9 mouse cellular contexts compared by ENCODE assay signal in the genomic region with DNA sequence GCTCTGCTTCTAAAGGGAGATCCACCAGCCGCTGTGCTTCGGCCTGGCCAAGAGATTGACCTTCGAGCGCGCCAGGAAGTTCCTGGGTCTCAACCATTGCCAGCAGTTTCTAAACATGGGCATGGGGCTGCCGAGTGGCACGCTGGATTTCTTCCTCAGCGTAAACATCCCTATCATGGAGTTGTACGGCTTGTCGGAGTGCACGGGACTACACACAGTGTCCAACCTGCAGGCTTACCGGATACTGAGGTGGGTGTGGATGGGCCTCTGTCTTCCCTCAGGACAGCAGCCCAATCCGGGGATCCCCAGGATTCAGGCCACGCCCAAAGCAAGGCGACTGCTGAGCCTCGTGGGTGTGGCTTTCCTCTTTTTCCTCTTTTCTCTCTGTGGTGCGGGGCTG. TPM values are rescaled to one million over a fixed set of nuclear protein-coding genes. Genes with fewer than 3 reads are reported as not detected.
DNase-seq lines count a peak whose midpoint lies in the region; ATAC-seq and TF ChIP-seq lines count a peak whose summit lies in the region.
"Had no signal": no experiment of that assay in that cellular context is flagged by ENCODE, and none has a peak within 500 bp of the region (broad histone marks: within the 10 kb centered on the region; RNA-seq: fewer than 3 reads in every experiment).

No protein-coding gene starts in this region.

- no peak overlapping the region for H3K4me3 ChIP-seq in forebrain, postnatal 0 days (ENCODE audit: low read depth, low read length)
- H3K4me3 ChIP-seq in forebrain, embryonic 14.5 days (ENCODE audit: low read depth, low read length): no peak overlapping the region
- H3K4me3 ChIP-seq in ES-Bruce4 (ENCODE audit: low read depth, low read length): peak overlapping the region; percentile 31
- H3K4me3 ChIP-seq in heart, embryonic 13.5 days: peak overlapping the region; percentile 36
- H3K4me3 ChIP-seq in lung, postnatal 0 days (ENCODE audit: low read depth, low read length): 0 out of 2 replicates have a peak overlapping the region, but pooled peaks have one; percentile 5

- no peaks in the 10 kb centered on the region for H3K9me3 ChIP-seq in forebrain, postnatal 0 days (ENCODE audit: low read length)
- H3K9me3 ChIP-seq in forebrain, embryonic 14.5 days (replicated peaks; ENCODE audit: control insufficient read depth, low read length): no peaks in the 10 kb centered on the region
- peaks cover 12% of the 10 kb centered on the region for H3K9me3 ChIP-seq in ES-Bruce4 (replicated peaks; ENCODE audit: control insufficient read depth, insufficient read depth, low read length, poor library complexity, severe bottlenecking)
- H3K9me3 ChIP-seq in heart, embryonic 13.5 days: peaks cover 5% of the 10 kb centered on the region; the same call in 1 of the 2 replicates
- H3K9me3 ChIP-seq in lung, postnatal 0 days (ENCODE audit: low read length): no peaks in the 10 kb centered on the region

- no peak overlapping the region for H3K27ac ChIP-seq in forebrain, postnatal 0 days (ENCODE audit: low read depth, low read length)
- H3K27ac ChIP-seq in forebrain, embryonic 14.5 days (ENCODE audit: low read depth, low read length): no peak overlapping the region
- peak overlapping the region; percentile 91; the same call in 1 of the 2 replicates for H3K27ac ChIP-seq in ES-Bruce4 (ENCODE audit: insufficient read depth, low read length)
- no peak overlapping the region for H3K27ac ChIP-seq in heart, embryonic 13.5 days (replicated peaks)
- H3K27ac ChIP-seq in lung, postnatal 0 days (ENCODE audit: low read length): no peak overlapping the region

- peak; percentile 75 for TF ChIP-seq POLR2A in ES-Bruce4 (IDR thresholded peaks at IDR 0.05; ENCODE audit: insufficient read depth, low read length)

- ATAC-seq in forebrain, postnatal 0 days: no peak
- ATAC-seq in forebrain, embryonic 14.5 days: no peak
- ATAC-seq in heart, embryonic 13.5 days (ENCODE audit: extremely low read depth, insufficient number of reproducible peaks, low FRiP score, low TSS enrichment): no peak
- peak; percentile 29; the same call in 1 of the 2 replicates for ATAC-seq in lung, postnatal 0 days
- no peak for ATAC-seq in inflammation-experienced regulatory T-cells, adult 6 months

- no peaks in the 10 kb centered on the region for H3K36me3 ChIP-seq in forebrain, postnatal 0 days (ENCODE audit: insufficient read depth)
- no peaks in the 10 kb centered on the region for H3K36me3 ChIP-seq in forebrain, embryonic 14.5 days (ENCODE audit: control insufficient read depth, insufficient read depth, low read length)
- H3K36me3 ChIP-seq in ES-Bruce4 (ENCODE audit: control insufficient read depth, insufficient read depth, low read length, poor library complexity, severe bottlenecking): peaks cover 8% of the 10 kb centered on the region
- peaks cover 6% of the 10 kb centered on the region for H3K36me3 ChIP-seq in heart, embryonic 13.5 days
- H3K36me3 ChIP-seq in lung, postnatal 0 days (ENCODE audit: insufficient read depth, low read length): no peaks in the 10 kb centered on the region

- peak; percentile 76; the same call in 1 of the 2 replicates for TF ChIP-seq EP300 in ES-Bruce4 (IDR thresholded peaks at IDR 0.05; ENCODE audit: insufficient read depth, low read depth, low read length)
- TF ChIP-seq EP300 in lung, postnatal 0 days (IDR thresholded peaks at IDR 0.05): no peak

- no peak overlapping the region for H3K9ac ChIP-seq in forebrain, postnatal 0 days
- no peak overlapping the region for H3K9ac ChIP-seq in forebrain, embryonic 14.5 days (ENCODE audit: low read length)
- H3K9ac ChIP-seq in ES-Bruce4 (ENCODE audit: low read depth, poor library complexity, severe bottlenecking): peak overlapping the region; percentile 47
- peak overlapping the region; percentile 61 for H3K9ac ChIP-seq in heart, embryonic 13.5 days
- no peak overlapping the region for H3K9ac ChIP-seq in lung, postnatal 0 days (replicated peaks; ENCODE audit: low read depth)

- WGBS in forebrain, postnatal 0 days: 56% methylated on average over 17 of the region's 17 CpGs
- WGBS in forebrain, embryonic 14.5 days: 53% methylated on average over 17 of the region's 17 CpGs
- 29% methylated on average over 17 of the region's 17 CpGs for WGBS in heart, embryonic 13.5 days
- 23% methylated on average over 17 of the region's 17 CpGs for WGBS in lung, postnatal 0 days

- TF ChIP-seq CTCF in forebrain, postnatal 0 days (IDR thresholded peaks at IDR 0.05; ENCODE audit: low read depth): no peak
- TF ChIP-seq CTCF in ES-Bruce4 (IDR thresholded peaks at IDR 0.05; ENCODE audit: low read depth, low read length): no peak
- TF ChIP-seq CTCF in lung, postnatal 0 days (IDR thresholded peaks at IDR 0.05): no peak

- no peak for DNase-seq in forebrain, postnatal 0 days
- no peak for DNase-seq in forebrain, embryonic 14.5 days (ENCODE audit: low spot score)
- DNase-seq in lung, postnatal 0 days (ENCODE audit: low spot score): no peak
- no peak for DNase-seq in cerebellum, adult 11-12 months
- DNase-seq in B cell, adult 2 months: no peak
- DNase-seq: gastrocnemius, postnatal 36 days had no signal

- peak overlapping the region; percentile 15; the same call in 1 of the 2 replicates for H3K4me2 ChIP-seq in forebrain, postnatal 0 days (ENCODE audit: low read depth)
- no peak overlapping the region for H3K4me2 ChIP-seq in forebrain, embryonic 14.5 days (ENCODE audit: low read length)
- peak overlapping the region; percentile 63 for H3K4me2 ChIP-seq in heart, embryonic 13.5 days
- H3K4me2 ChIP-seq in lung, postnatal 0 days (replicated peaks; ENCODE audit: low read depth, low read length): peak overlapping the region; percentile 46

- H3K4me1 ChIP-seq in forebrain, postnatal 0 days (ENCODE audit: insufficient read depth): no peaks in the 10 kb centered on the region
- H3K4me1 ChIP-seq in forebrain, embryonic 14.5 days (ENCODE audit: control insufficient read depth, insufficient read depth, low read length): no peaks in the 10 kb centered on the region
- H3K4me1 ChIP-seq in ES-Bruce4 (ENCODE audit: control insufficient read depth, insufficient read depth, low read length): peaks cover 5% of the 10 kb centered on the region
- peaks cover 18% of the 10 kb centered on the region for H3K4me1 ChIP-seq in heart, embryonic 13.5 days
- H3K4me1 ChIP-seq in lung, postnatal 0 days (ENCODE audit: insufficient read depth, low read depth, low read length): no peaks in the 10 kb centered on the region

- no peaks in the 10 kb centered on the region for H3K27me3 ChIP-seq in forebrain, postnatal 0 days (ENCODE audit: insufficient read depth, low read length)
- no peaks in the 10 kb centered on the region for H3K27me3 ChIP-seq in forebrain, embryonic 14.5 days (replicated peaks; ENCODE audit: control insufficient read depth, insufficient read depth, low read length)
- no peaks in the 10 kb centered on the region for H3K27me3 ChIP-seq in ES-Bruce4 (ENCODE audit: control insufficient read depth, insufficient read depth, low read length, poor library complexity, severe bottlenecking)
- no peaks in the 10 kb centered on the region for H3K27me3 ChIP-seq in heart, embryonic 13.5 days (replicated peaks)
- no peaks in the 10 kb centered on the region for H3K27me3 ChIP-seq in lung, postnatal 0 days (replicated peaks; ENCODE audit: insufficient read depth, low read length)

RNA-seq across cellular contexts. Expression of gene 1700061G19Rik, which starts 8.3 kb away (rescaled TPM):
- total RNA-seq in forebrain, postnatal 0 days (2014; rRNA removed): 0.14 TPM in 1 of 2 replicates, not detected in the other
- polyA plus RNA-seq in forebrain, postnatal 0 days (2015; fragmentation: Nextera tagmentation; extraction: Ambion mirVana): 0.15 and 0.48 TPM in 2 replicates
- 0.08 and 0.19 TPM in 2 replicates for polyA plus RNA-seq in forebrain, embryonic 14.5 days (2014; fragmentation: Nextera tagmentation; extraction: Ambion mirVana)
- 8.0 and 8.4 TPM in 2 replicates for polyA plus RNA-seq in ES-Bruce4 (2011; ENCODE audit: insufficient read depth, insufficient read length, low read depth, missing spikeins)
- polyA plus RNA-seq in heart, embryonic 13.5 days (2015; fragmentation: Nextera tagmentation; extraction: Ambion mirVana): 0.24 and 0.37 TPM in 2 replicates
- 0.15 and 0.23 TPM in 2 replicates for polyA plus RNA-seq in lung, postnatal 0 days (2015; fragmentation: Nextera tagmentation; extraction: Ambion mirVana)
- under 1 TPM; 0.21 to 0.57 (median 0.28) TPM for polyA plus RNA-seq in inflammation-experienced regulatory T-cells, adult 6 months (2017; shearing (Covaris generic))
- total RNA-seq: gastrocnemius, postnatal 36 days had no signal

RNA-seq across cellular contexts. Expression of gene Acsbg2, which starts 9.4 kb away (rescaled TPM):
- total RNA-seq in forebrain, postnatal 0 days (2014; rRNA removed): not detected in 2 replicates
- not detected in 2 replicates for polyA plus RNA-seq in forebrain, postnatal 0 days (2015; fragmentation: Nextera tagmentation; extraction: Ambion mirVana)
- not detected in 2 replicates for polyA plus RNA-seq in forebrain, embryonic 14.5 days (2014; fragmentation: Nextera tagmentation; extraction: Ambion mirVana)
- 0.46 and 0.68 TPM in 2 replicates for polyA plus RNA-seq in ES-Bruce4 (2011; ENCODE audit: insufficient read depth, insufficient read length, low read depth, missing spikeins)
- polyA plus RNA-seq in heart, embryonic 13.5 days (2015; fragmentation: Nextera tagmentation; extraction: Ambion mirVana): not detected in 2 replicates
- not detected in 2 replicates for polyA plus RNA-seq in lung, postnatal 0 days (2015; fragmentation: Nextera tagmentation; extraction: Ambion mirVana)
- not detected for polyA plus RNA-seq in inflammation-experienced regulatory T-cells, adult 6 months (2017; shearing (Covaris generic))
- total RNA-seq: gastrocnemius, postnatal 36 days had no signal

RNA-seq across cellular contexts. Expression of gene Mllt1, which starts 51.6 kb away (rescaled TPM):
- total RNA-seq in forebrain, postnatal 0 days (2014; rRNA removed): 87.6 and 109 TPM in 2 replicates
- 58.5 and 65.8 TPM in 2 replicates for polyA plus RNA-seq in forebrain, postnatal 0 days (2015; fragmentation: Nextera tagmentation; extraction: Ambion mirVana)
- polyA plus RNA-seq in forebrain, embryonic 14.5 days (2014; fragmentation: Nextera tagmentation; extraction: Ambion mirVana): 45.6 and 52.3 TPM in 2 replicates
- 20.7 and 21.9 TPM in 2 replicates for polyA plus RNA-seq in ES-Bruce4 (2011; ENCODE audit: insufficient read depth, insufficient read length, low read depth, missing spikeins)
- 32.6 and 34.8 TPM in 2 replicates for polyA plus RNA-seq in heart, embryonic 13.5 days (2015; fragmentation: Nextera tagmentation; extraction: Ambion mirVana)
- polyA plus RNA-seq in lung, postnatal 0 days (2015; fragmentation: Nextera tagmentation; extraction: Ambion mirVana): 17.7 TPM in 2 replicates
- polyA plus RNA-seq in inflammation-experienced regulatory T-cells, adult 6 months (2017; shearing (Covaris generic)): 1 to 10 TPM; 5.4 to 6.2 (median 5.6) TPM

RNA-seq across cellular contexts. Expression of gene Rfx2, which starts 52.8 kb away (rescaled TPM):
- 2.4 and 3.6 TPM in 2 replicates for total RNA-seq in forebrain, postnatal 0 days (2014; rRNA removed)
- 2.2 and 3.4 TPM in 2 replicates for polyA plus RNA-seq in forebrain, postnatal 0 days (2015; fragmentation: Nextera tagmentation; extraction: Ambion mirVana)
- polyA plus RNA-seq in forebrain, embryonic 14.5 days (2014; fragmentation: Nextera tagmentation; extraction: Ambion mirVana): 2.2 and 3.2 TPM in 2 replicates
- polyA plus RNA-seq in ES-Bruce4 (2011; ENCODE audit: insufficient read depth, insufficient read length, low read depth, missing spikeins): 27.5 and 30.5 TPM in 2 replicates
- polyA plus RNA-seq in heart, embryonic 13.5 days (2015; fragmentation: Nextera tagmentation; extraction: Ambion mirVana): 4.7 and 4.9 TPM in 2 replicates
- polyA plus RNA-seq in lung, postnatal 0 days (2015; fragmentation: Nextera tagmentation; extraction: Ambion mirVana): 5.9 and 6.6 TPM in 2 replicates
- 1 to 10 TPM in 2 of 3 experiments, under 1 TPM in 1; 0.62 to 3.3 (median 1.5) TPM for polyA plus RNA-seq in inflammation-experienced regulatory T-cells, adult 6 months (2017; shearing (Covaris generic))

Comparison
In these comparisons a context has a peak if more than half of its experiments do, and no peak if none do; other contexts are left out.
1. H3K4me3 ChIP-seq: peak in ES-Bruce4 (single experiment), heart, embryonic 13.5 days (single experiment) and lung, postnatal 0 days (single experiment); none in forebrain, postnatal 0 days (single experiment) and forebrain, embryonic 14.5 days (single experiment).
2. H3K9ac ChIP-seq: peak in ES-Bruce4 (single experiment) and heart, embryonic 13.5 days (single experiment); none in forebrain, postnatal 0 days (single experiment), forebrain, embryonic 14.5 days (single experiment) and lung, postnatal 0 days (single experiment).